12 mouse cellular contexts compared by ENCODE assay signal in the genomic region with DNA sequence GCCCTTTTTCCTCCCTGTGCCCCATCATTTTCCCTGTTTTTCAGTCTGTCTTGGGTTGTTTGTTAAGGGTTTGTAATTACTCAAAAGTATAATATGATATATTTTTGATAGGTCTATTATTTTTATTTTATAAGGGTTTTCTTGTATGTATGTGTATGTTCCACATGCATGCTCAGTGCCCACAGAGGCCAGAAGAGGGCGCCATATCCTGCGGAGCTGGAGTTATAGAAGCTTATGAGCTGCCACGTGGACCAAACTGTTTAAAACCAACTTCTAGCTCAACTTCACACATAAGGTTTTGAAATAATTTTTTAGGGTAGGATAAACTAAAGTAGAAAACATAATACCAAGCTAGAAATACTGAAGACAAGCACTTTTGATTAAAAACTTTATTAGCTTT. TPM values are rescaled to one million over a fixed set of nuclear protein-coding genes. Genes with fewer than 3 reads are reported as not detected.
DNase-seq lines count a peak whose midpoint lies in the region; ATAC-seq and TF ChIP-seq lines count a peak whose summit lies in the region.
"Had no signal": no experiment of that assay in that cellular context is flagged by ENCODE, and none has a peak within 500 bp of the region (broad histone marks: within the 10 kb centered on the region; RNA-seq: fewer than 3 reads in every experiment).

No protein-coding gene starts in this region.

- H3K9ac ChIP-seq in forebrain, embryonic 15.5 days (replicated peaks), result no peak overlapping the region
- H3K9ac ChIP-seq: forebrain, embryonic 12.5 days; limb, embryonic 15.5 days had no signal

- ATAC-seq in megakaryocyte-erythroid progenitor cell, adult 5-6 weeks (replicated peaks; ENCODE audit: low FRiP score, low TSS enrichment, poor library complexity, severe bottlenecking), result 0 out of 2 replicates have a peak, but pooled peaks have one; percentile 44
- ATAC-seq in forebrain, embryonic 15.5 days (replicated peaks), result no peak

- no peaks in the 10 kb centered on the region for H3K27me3 ChIP-seq in forebrain, embryonic 15.5 days
- H3K27me3 ChIP-seq: forebrain, embryonic 12.5 days; limb, embryonic 15.5 days had no signal

- no peak overlapping the region for H3K27ac ChIP-seq in forebrain, embryonic 15.5 days (replicated peaks)
- H3K27ac ChIP-seq: forebrain, embryonic 12.5 days; limb, embryonic 15.5 days had no signal

- H3K36me3 ChIP-seq in forebrain, embryonic 15.5 days, result no peaks in the 10 kb centered on the region
- H3K36me3 ChIP-seq: forebrain, embryonic 12.5 days had no signal

- 65% methylated on average over 3 of the region's 3 CpGs for whole genome bisulfite sequencing in lung, adult 2 months
- 54% methylated on average over 3 of the region's 3 CpGs for WGBS in forebrain, embryonic 15.5 days

- peak; percentile 48 for DNase-seq in embryo, embryonic 10 days (ENCODE audit: low spot score)
- DNase-seq in embryo, embryonic 9.5 days (ENCODE audit: extremely low spot score), result no peak
- DNase-seq in lung, adult 2 months, result no peak
- DNase-seq in lung, postnatal 4 days, result no peak
- peak; percentile 80 for DNase-seq in R1 (ENCODE audit: low read depth, low spot score)
- no peak for DNase-seq in ovary, postnatal 36 days (ENCODE audit: low spot score)
- DNase-seq: cerebellum, adult 9-11 months; kidney, adult 18-20 months had no signal

- H3K4me2 ChIP-seq in forebrain, embryonic 15.5 days (replicated peaks), result no peak overlapping the region
- H3K4me2 ChIP-seq: forebrain, embryonic 12.5 days; limb, embryonic 15.5 days had no signal

- no peak overlapping the region for H3K4me3 ChIP-seq in lung, adult 2 months (replicated peaks; ENCODE audit: extremely low read depth, low read depth, low read length)
- no peak overlapping the region for H3K4me3 ChIP-seq in forebrain, embryonic 15.5 days
- H3K4me3 ChIP-seq: forebrain, embryonic 12.5 days; limb, embryonic 15.5 days had no signal

- peaks cover 2% of the 10 kb centered on the region; the same call in 1 of the 2 replicates for H3K4me1 ChIP-seq in lung, adult 2 months (ENCODE audit: control insufficient read depth, insufficient read depth, low read length)
- no peaks in the 10 kb centered on the region for H3K4me1 ChIP-seq in forebrain, embryonic 15.5 days
- H3K4me1 ChIP-seq: forebrain, embryonic 12.5 days; limb, embryonic 15.5 days had no signal

- H3K9me3 ChIP-seq in forebrain, embryonic 15.5 days, result no peaks in the 10 kb centered on the region
- H3K9me3 ChIP-seq: forebrain, embryonic 12.5 days; limb, embryonic 15.5 days had no signal

- TF ChIP-seq POLR2A in lung, adult 2 months (IDR thresholded peaks at IDR 0.05; ENCODE audit: borderline replicate concordance, extremely low read depth, low read depth, low read length), result no peak

- TF ChIP-seq CTCF in lung, adult 2 months (IDR thresholded peaks at IDR 0.05; ENCODE audit: insufficient read depth, low read length), result peak; percentile 36; the same call in 1 of the 2 replicates

RNA-seq across cellular contexts. Expression of a gene that starts 6.9 kb away (rescaled TPM):
- polyA plus RNA-seq in lung, adult 2 months (2012; rRNA removed), result 12.9 and 18.6 TPM in 2 replicates
- not detected in 2 replicates for total RNA-seq in megakaryocyte-erythroid progenitor cell, adult 5-6 weeks (2014; fragmentation: Nextera tagmentation)
- total RNA-seq in megakaryocyte-erythroid progenitor cell, adult 5-6 weeks (2017), result not detected in 2 replicates
- 12.7 and 16.0 TPM in 2 replicates for polyA plus RNA-seq in forebrain, embryonic 15.5 days (2015; fragmentation: Nextera tagmentation; extraction: Ambion mirVana)

RNA-seq across cellular contexts. Expression of a gene that starts 10.9 kb away (rescaled TPM):
- polyA plus RNA-seq in lung, adult 2 months (2012; rRNA removed), result 42.2 and 49.0 TPM in 2 replicates
- total RNA-seq in megakaryocyte-erythroid progenitor cell, adult 5-6 weeks (2014; fragmentation: Nextera tagmentation), result 30.8 and 33.7 TPM in 2 replicates
- 22.9 and 28.5 TPM in 2 replicates for total RNA-seq in megakaryocyte-erythroid progenitor cell, adult 5-6 weeks (2017)
- polyA plus RNA-seq in forebrain, embryonic 15.5 days (2015; fragmentation: Nextera tagmentation; extraction: Ambion mirVana), result 81.9 and 85.3 TPM in 2 replicates

RNA-seq across cellular contexts. Expression of a gene that starts 45.8 kb away (rescaled TPM):
- 3.5 and 4.4 TPM in 2 replicates for polyA plus RNA-seq in lung, adult 2 months (2012; rRNA removed)
- total RNA-seq in megakaryocyte-erythroid progenitor cell, adult 5-6 weeks (2014; fragmentation: Nextera tagmentation), result not detected in 2 replicates
- not detected in 2 replicates for total RNA-seq in megakaryocyte-erythroid progenitor cell, adult 5-6 weeks (2017)
- 2.0 and 3.0 TPM in 2 replicates for polyA plus RNA-seq in forebrain, embryonic 15.5 days (2015; fragmentation: Nextera tagmentation; extraction: Ambion mirVana)

Comparison
In these comparisons a context has a peak if more than half of its experiments do, and no peak if none do; other contexts are left out.
1. DNase-seq: peak in embryo, embryonic 10 days (single experiment) and R1 (single experiment); none in embryo, embryonic 9.5 days (single experiment), lung, adult 2 months (single experiment), lung, postnatal 4 days (0 of 2) and ovary, postnatal 36 days (single experiment).